Mouse (Mus musculus) intestine, postnatal 0 days (tissue): Measurements from ENCODE around the gene Gm4969. TPM values are rescaled to one million over a fixed set of nuclear protein-coding genes. Genes with fewer than 3 reads are reported as not detected.

Experiments used
- ATAC-seq: fragments of 200-750 bp; cut with Nextera tagmentation; 2 replicates; pipeline ENCODE4 v1.8.0; 2017; ENCODE audit warnings: mild to moderate bottlenecking, moderate TSS enrichment, moderate library complexity
- H3K27ac ChIP-seq: fragments of 300-500 bp; sonication (generic); 2 replicates; pipeline ENCODE4 v1.5.1; 2014; ENCODE audit warnings: mild to moderate bottlenecking, low read depth, low read length, moderate library complexity
- H3K27me3 ChIP-seq: fragments of 300-500 bp; sonication (generic); replicated peaks from 2 replicates; pipeline ENCODE4 v1.6.1; 2014; ENCODE audit warnings: low read length, mixed read lengths; ENCODE audit not compliant: control insufficient read depth, insufficient read depth
- H3K36me3 ChIP-seq: fragments of 300-500 bp; sonication (generic); 2 replicates; pipeline ENCODE4 v1.6.1; 2014; ENCODE audit warnings: mild to moderate bottlenecking, moderate library complexity; ENCODE audit not compliant: control insufficient read depth, insufficient read depth
- H3K4me1 ChIP-seq: fragments of 300-500 bp; sonication (generic); replicated peaks from 2 replicates; pipeline ENCODE4 v1.6.1; 2014; ENCODE audit warnings: antibody characterized with exemption, low read length, mixed read lengths; ENCODE audit not compliant: control insufficient read depth, insufficient read depth
- H3K4me2 ChIP-seq: fragments of 300-500 bp; sonication (generic); replicated peaks from 2 replicates; pipeline ENCODE4 v1.6.1; 2014; ENCODE audit warnings: low read depth, mild to moderate bottlenecking, moderate library complexity
- H3K4me3 ChIP-seq: fragments of 300-500 bp; sonication (generic); 2 replicates; pipeline ENCODE4 v1.5.1; 2014; ENCODE audit warnings: low read depth, low read length
- H3K9ac ChIP-seq: fragments of 300-500 bp; sonication (generic); 2 replicates; pipeline ENCODE4 v1.6.1; 2014; ENCODE audit warnings: mild to moderate bottlenecking, low read depth, low read length
- H3K9me3 ChIP-seq: fragments of 300-500 bp; sonication (generic); 2 replicates; pipeline ENCODE4 v1.6.1; 2016; ENCODE audit warnings: mixed run types; ENCODE audit not compliant: control insufficient read depth
- CTCF ChIP-seq: sonication (generic); IDR thresholded peaks from 2 replicates; pipeline ENCODE4 v1.5.1; 2016; ENCODE audit warnings: low read depth, mild to moderate bottlenecking, control low read depth, antibody characterized with exemption, moderate library complexity
- WGBS: fragments of 180-500 bp; shearing (Covaris S2); extraction: QIAGEN DNeasy Blood & Tissue Kit; methylation state at CpG from one replicate; pipeline ENCODE4 v1.1.7; 2014; 5-methylcytosine and 5-hydroxymethylcytosine counted together
- microRNA-seq: library from miRNA; unstranded; fragments of <30 nt; microRNA quantifications from one replicate; pipeline ENCODE4, GENCODE M21; 2016
- polyA plus RNA-seq: library from polyadenylated mRNA; unstranded; fragments of >200 nt; fragmentation: Nextera tagmentation; extraction: Ambion mirVana; gene quantifications from 2 replicates; pipeline ENCODE4 v1.2.1, GENCODE M21; 2015

The Gm4969 gene
- polyA plus RNA-seq, 1 experiment from 2014 or later, result 0.38 TPM

- no peaks in the 10 kb centered on the region for H3K4me1 ChIP-seq
- no peak overlapping the region for H3K27ac ChIP-seq
- no peak overlapping the region for H3K4me3 ChIP-seq
- no peak for TF ChIP-seq CTCF
- H3K9ac ChIP-seq, result no peak overlapping the region
- no peak for ATAC-seq
- no peak overlapping the region for H3K4me2 ChIP-seq
- H3K36me3 ChIP-seq, result peaks cover 53% of the 10 kb centered on the region
- H3K27me3 ChIP-seq, result no peaks in the 10 kb centered on the region
- WGBS, result 93% methylated on average over 7 of the region's 7 CpGs
- H3K9me3 ChIP-seq, result no peaks in the 10 kb centered on the region
These were observed 65.0 kb downstream of the Gm4969 start for GRCm38 (mm10) chr7:19053136-19053532.

- Histone ChIP-seq H3K27ac (no peak overlapping the region), H3K9me3 (no peaks in the 10 kb centered on the region), H3K4me2 (no peak overlapping the region), H3K4me3 (no peak overlapping the region), H3K9ac (no peak overlapping the region), H3K36me3 (peaks cover 59% of the 10 kb centered on the region), H3K27me3 (no peaks in the 10 kb centered on the region), H3K4me1 (no peaks in the 10 kb centered on the region)
- no peak for ATAC-seq
- 87% methylated on average over 15 of the region's 15 CpGs for WGBS
- no peak for TF ChIP-seq CTCF
These were observed 65.6 kb downstream of the Gm4969 start for GRCm38 (mm10) chr7:19052345-19053135.

GRCm38 (mm10) chr7:19051161-19051560 lies 67.0 kb downstream of the Gm4969 start:
- Histone ChIP-seq H3K4me2 (no peak overlapping the region), H3K27ac (no peak overlapping the region), H3K27me3 (no peaks in the 10 kb centered on the region), H3K9me3 (no peaks in the 10 kb centered on the region), H3K36me3 (peaks cover 73% of the 10 kb centered on the region), H3K9ac (no peak overlapping the region), H3K4me3 (no peak overlapping the region), H3K4me1 (no peaks in the 10 kb centered on the region)
- ATAC-seq, result no peak
- WGBS, result 71% methylated on average over 4 of the region's 4 CpGs
- no peak for TF ChIP-seq CTCF

- no peak for ATAC-seq
- H3K4me1 ChIP-seq, result no peaks in the 10 kb centered on the region
- H3K4me3 ChIP-seq, result no peak overlapping the region
- H3K27ac ChIP-seq, result no peak overlapping the region
- no peak overlapping the region for H3K4me2 ChIP-seq
- H3K9ac ChIP-seq, result no peak overlapping the region
- peaks cover 80% of the 10 kb centered on the region for H3K36me3 ChIP-seq
- 82% methylated on average over 8 of the region's 8 CpGs for WGBS
- TF ChIP-seq CTCF, result no peak
- no peaks in the 10 kb centered on the region for H3K27me3 ChIP-seq
- H3K9me3 ChIP-seq, result no peaks in the 10 kb centered on the region
These were observed 68.0 kb downstream of the Gm4969 start for GRCm38 (mm10) chr7:19050172-19050571.

GRCm38 (mm10) chr7:19049252-19049651 lies 68.9 kb downstream of the Gm4969 start:
- H3K4me3 ChIP-seq, result no peak overlapping the region
- H3K4me1 ChIP-seq, result no peaks in the 10 kb centered on the region
- no peak for TF ChIP-seq CTCF
- no peaks in the 10 kb centered on the region for H3K9me3 ChIP-seq
- H3K36me3 ChIP-seq, result peaks cover 87% of the 10 kb centered on the region
- H3K4me2 ChIP-seq, result no peak overlapping the region
- no peaks in the 10 kb centered on the region for H3K27me3 ChIP-seq
- H3K27ac ChIP-seq, result no peak overlapping the region
- WGBS, result 86% methylated on average over 5 of the region's 5 CpGs
- no peak overlapping the region for H3K9ac ChIP-seq
- no peak for ATAC-seq

Small RNAs within 50 kb of the gene (microRNA-seq; reads per million reads assigned to microRNA genes)
- not detected for gene Mir3100

Other genes starting within 250 kb of the Gm4969 start
- 141 and 155 TPM in 2 replicates for gene Pglyrp1, start 247.0 kb downstream of the Gm4969 start, polyA plus RNA-seq
- gene Ccdc61, start 208.0 kb downstream of the Gm4969 start, polyA plus RNA-seq, result 13.5 and 15.1 TPM in 2 replicates
- 0.18 and 0.24 TPM in 2 replicates for gene Nova2, start 192.5 kb downstream of the Gm4969 start, polyA plus RNA-seq
- gene Nanos2, start 131.0 kb downstream of the Gm4969 start, polyA plus RNA-seq, result not detected in 2 replicates
- 1.1 and 1.2 TPM in 2 replicates for gene Mypop, start 127.1 kb downstream of the Gm4969 start, polyA plus RNA-seq
- gene Irf2bp1, start 114.3 kb downstream of the Gm4969 start, polyA plus RNA-seq, result 11.4 and 11.9 TPM in 2 replicates
- gene Foxa3, start 94.8 kb downstream of the Gm4969 start, polyA plus RNA-seq, result 11.8 and 12.4 TPM in 2 replicates
- gene Sympk, start 94.0 kb downstream of the Gm4969 start, polyA plus RNA-seq, result 8.9 and 9.1 TPM in 2 replicates
- not detected in 2 replicates for gene Rsph6a, start 63.7 kb downstream of the Gm4969 start, polyA plus RNA-seq
- 4.7 and 5.4 TPM in 2 replicates for gene Dmwd, start 42.1 kb downstream of the Gm4969 start, polyA plus RNA-seq
- 50.8 and 60.4 TPM in 2 replicates for gene Dmpk, start 34.5 kb downstream of the Gm4969 start, polyA plus RNA-seq
- 4.6 and 5.1 TPM in 2 replicates for gene Six5, start 23.8 kb downstream of the Gm4969 start, polyA plus RNA-seq
- 4.8 and 5.1 TPM in 2 replicates for gene Fbxo46, start 1.5 kb upstream of the Gm4969 start, polyA plus RNA-seq
- gene Qpctl, start 30.9 kb upstream of the Gm4969 start, polyA plus RNA-seq, result 7.3 and 8.1 TPM in 2 replicates
- gene Snrpd2, start 31.4 kb upstream of the Gm4969 start, polyA plus RNA-seq, result 66.3 and 69.6 TPM in 2 replicates
- gene Gipr, start 47.8 kb upstream of the Gm4969 start, polyA plus RNA-seq, result 0.48 and 0.67 TPM in 2 replicates
- 5.0 and 5.1 TPM in 2 replicates for gene Eml2, start 58.1 kb upstream of the Gm4969 start, polyA plus RNA-seq
- gene Gpr4, start 94.2 kb upstream of the Gm4969 start, polyA plus RNA-seq, result 1.3 and 1.6 TPM in 2 replicates
- 26.5 and 27.5 TPM in 2 replicates for gene Opa3, start 110.0 kb upstream of the Gm4969 start, polyA plus RNA-seq
- 98.5 and 106 TPM in 2 replicates for gene Vasp, start 153.4 kb upstream of the Gm4969 start, polyA plus RNA-seq
- gene Ppm1n, start 161.7 kb upstream of the Gm4969 start, polyA plus RNA-seq, result 0.12 and 0.14 TPM in 2 replicates
- 7.1 and 9.3 TPM in 2 replicates for gene Rtn2, start 164.3 kb upstream of the Gm4969 start, polyA plus RNA-seq
- 0.12 and 0.54 TPM in 2 replicates for gene Fosb, start 191.7 kb upstream of the Gm4969 start, polyA plus RNA-seq
- gene Ercc1, start 226.4 kb upstream of the Gm4969 start, polyA plus RNA-seq, result 22.1 and 27.1 TPM in 2 replicates
- 8.3 and 9.7 TPM in 2 replicates for gene Cd3eap, start 241.1 kb upstream of the Gm4969 start, polyA plus RNA-seq
- gene Ppp1r13l, start 241.4 kb upstream of the Gm4969 start, polyA plus RNA-seq, result 1.4 TPM in 2 replicates